Mouse (Mus musculus) testis, postnatal 10 days (tissue): Measurements from ENCODE around the gene Krtap31-1.
"Not testable (repeated sequence)": the region's sequence is repeated elsewhere in the genome, so short reads cannot be mapped to it uniquely, and the experiment has no call there.

Experiments used
- DNase-seq: peaks from one replicate; pipeline ENCODE4 v3.0.0; 2021; ENCODE audit warnings: low spot score

Krtap31-1 gene

DNA sequence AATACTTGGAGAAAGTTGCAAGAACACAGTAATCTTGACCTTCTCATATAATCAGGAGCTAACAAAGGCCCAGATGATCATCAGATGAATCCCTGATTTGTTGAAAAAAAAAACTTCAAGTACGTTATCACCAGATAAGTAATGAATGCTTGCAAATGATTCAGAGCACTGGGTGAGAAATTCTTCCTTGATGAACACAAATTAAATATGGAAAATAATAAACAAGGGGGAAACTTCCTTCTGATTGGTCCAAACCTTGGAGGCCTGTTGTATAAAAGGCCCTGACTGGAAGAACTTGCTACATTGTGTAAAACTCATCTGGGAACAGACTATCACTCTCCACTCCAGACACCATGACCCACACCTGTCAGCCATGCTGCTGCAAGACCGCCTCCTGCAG lies at the start of gene Krtap31-1:
Gene Krtap31-1, plus strand, starts transcription at position 301 of the 400 bp plus-strand sequence.
- no peak for DNase-seq

DNA sequence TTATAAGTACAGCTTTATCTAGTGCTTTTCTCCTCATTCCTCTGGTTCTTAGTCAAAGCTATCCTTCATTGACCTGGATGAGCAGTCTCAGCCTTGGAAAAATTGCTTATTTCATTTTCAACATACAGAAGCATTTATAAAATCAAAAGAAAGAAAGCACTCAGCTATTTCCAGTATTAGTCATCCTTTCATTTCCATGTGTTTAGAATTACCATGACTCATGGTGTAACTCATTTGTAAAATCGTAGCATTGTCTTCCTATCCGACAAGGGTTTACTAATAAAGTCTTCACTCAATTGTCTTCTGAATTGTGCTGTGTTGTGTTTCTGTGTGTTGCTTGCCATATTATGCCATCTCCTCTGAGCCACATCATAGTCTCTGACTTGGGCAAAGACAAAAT lies 49.0 kb upstream of the Krtap31-1 start:
- no peak for DNase-seq

DNA sequence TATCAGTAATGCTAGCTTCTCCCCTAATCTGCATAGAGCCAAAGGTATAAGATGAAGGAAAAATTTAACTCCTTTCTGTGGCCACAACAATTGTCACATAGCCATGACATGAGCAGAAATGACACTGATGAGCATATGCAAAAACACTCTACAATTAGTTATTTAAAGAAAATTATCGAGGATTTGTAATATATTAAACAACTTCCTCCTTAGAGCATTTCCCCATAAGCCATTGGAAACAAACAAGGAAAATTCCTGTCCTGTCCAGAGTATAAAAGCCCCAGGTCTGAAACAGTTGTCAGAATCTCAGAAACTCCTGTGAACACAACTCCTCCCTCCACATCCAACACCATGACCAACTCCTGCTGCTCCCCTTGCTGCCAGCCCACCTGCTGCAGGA lies 43.5 kb upstream of the Krtap31-1 start, which contains the start of gene Gm11559:
Gene Gm11559, plus strand, starts transcription at position 301 of the 400 bp plus-strand sequence.
- DNase-seq = not testable (repeated sequence)

DNA sequence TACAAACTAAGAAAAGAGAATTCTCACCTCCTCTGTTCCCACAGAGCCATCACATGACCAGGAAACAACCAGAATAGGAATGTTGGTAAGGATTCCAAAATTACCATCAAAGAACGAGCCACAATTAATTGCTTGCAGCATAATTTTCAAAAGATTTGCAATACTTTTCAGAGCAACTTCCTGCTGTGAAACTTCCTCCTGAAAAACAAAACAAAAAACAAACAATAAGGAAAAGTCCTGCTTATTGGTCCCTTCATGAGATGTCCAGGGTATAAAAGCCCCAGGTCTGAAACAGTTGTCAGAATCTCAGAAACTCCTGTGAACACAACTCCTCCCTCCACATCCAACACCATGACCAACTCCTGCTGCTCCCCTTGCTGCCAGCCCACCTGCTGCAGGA lies 34.6 kb upstream of the Krtap31-1 start, which contains the start of gene Krtap9-1:
Gene Krtap9-1, plus strand, starts transcription at position 301 of the 400 bp plus-strand sequence.
- not testable (repeated sequence) for DNase-seq

DNA sequence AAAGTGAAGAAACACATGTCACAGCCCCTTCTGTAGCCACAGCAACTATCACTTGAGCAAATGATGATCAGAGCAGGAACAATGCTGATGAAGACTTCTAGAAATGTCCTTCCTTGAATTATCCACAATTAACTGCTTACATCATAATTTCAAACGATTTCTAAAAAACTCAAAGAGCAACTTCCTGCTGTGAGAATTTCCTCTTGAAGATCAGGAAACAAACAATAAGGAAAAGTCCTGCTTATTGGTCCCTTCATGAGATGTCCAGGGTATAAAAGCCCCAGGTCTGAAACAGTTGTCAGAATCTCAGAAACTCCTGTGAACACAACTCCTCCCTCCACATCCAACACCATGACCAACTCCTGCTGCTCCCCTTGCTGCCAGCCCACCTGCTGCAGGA lies 28.8 kb upstream of the Krtap31-1 start, which contains the start of gene Gm11567:
Gene Gm11567, plus strand, starts transcription at position 301 of the 400 bp plus-strand sequence.
- DNase-seq = not testable (repeated sequence)

DNA sequence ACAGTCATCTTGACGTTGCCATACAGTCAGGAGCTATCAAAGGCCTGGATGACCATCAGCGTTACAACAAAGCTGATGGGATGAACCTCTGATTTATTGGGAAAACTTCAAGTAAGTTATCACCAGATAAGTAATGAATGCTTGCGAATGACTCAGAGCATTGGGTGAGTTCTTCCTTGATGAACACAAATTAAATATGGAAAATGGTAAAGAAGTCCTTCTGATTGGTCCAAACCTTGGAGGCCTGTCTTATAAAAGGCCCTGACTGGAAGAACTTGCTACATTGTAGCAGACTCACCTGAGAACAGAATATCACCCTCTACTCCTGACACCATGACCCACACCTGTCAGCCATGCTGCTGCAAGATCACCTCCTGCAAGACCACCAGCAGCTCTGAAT lies 6.7 kb downstream of the Krtap31-1 start, which contains the start of gene Gm11565:
Gene Gm11565, plus strand, starts transcription at position 301 of the 400 bp plus-strand sequence.
- DNase-seq = no peak

DNA sequence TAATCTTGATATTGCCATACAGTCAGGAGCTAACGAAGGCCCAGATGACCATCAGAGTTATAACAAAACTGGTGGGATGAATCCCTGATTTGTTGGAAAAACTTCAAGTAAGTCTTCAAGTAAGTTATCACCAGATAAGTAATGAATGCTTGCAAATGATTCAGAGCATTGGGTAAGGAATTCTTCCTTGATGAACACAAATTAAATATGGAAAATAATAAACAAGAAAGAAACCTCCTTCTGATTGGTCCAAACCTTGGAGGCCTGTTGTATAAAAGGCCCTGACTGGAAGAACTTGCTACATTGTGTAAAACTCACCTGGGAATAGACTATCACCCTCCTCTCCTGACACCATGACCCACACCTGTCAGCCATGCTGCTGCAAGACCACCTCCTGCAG lies 28.3 kb downstream of the Krtap31-1 start, which contains the start of gene Krtap31-2:
Gene Krtap31-2, plus strand, starts transcription at position 301 of the 400 bp plus-strand sequence.
- no peak for DNase-seq

DNA sequence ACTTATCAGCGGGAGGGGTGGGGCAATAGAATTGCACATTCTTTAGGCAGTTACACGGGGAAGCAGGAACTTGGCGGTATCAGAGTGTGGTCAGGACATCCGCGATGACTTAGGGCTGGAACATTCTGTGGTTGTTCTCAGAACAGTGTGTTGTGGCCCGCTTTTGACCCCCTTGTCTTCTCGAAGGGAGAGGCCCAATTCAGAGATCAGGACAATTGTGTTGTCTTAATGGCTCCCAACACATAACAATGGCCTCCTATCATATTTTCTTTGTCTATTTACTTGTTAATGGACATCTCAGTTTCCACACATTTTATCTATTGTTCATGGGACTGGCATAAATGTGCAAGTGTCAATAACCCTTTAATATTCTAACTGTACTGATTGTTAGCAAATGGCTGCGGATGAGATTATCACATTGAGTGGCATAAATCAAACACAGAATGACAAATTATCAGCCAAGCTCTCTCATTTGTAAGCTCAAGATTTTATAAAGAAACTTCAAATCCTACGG lies 30.1 kb downstream of the Krtap31-1 start:
- DNase-seq = no peak

DNA sequence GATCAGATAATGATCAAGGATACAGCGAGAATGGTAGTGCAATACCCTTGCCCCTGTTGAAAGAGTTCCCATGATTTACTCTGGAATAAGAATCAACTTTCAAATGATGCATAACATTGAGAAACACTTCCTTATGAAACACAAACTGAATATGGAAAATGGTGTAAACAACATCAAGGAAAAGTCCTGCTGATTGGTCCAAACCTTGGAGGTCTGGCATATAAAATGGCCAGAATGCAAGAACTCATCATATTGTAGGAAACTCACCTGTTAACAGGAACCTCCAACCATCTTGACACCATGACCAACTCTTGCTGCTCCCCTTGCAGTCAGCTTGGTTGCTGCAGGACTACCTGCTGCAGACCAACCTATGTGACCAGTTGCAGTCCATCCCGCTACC lies 40.5 kb downstream of the Krtap31-1 start, which contains the start of gene Krtap9-5:
Gene Krtap9-5, plus strand, starts transcription at position 301 of the 400 bp plus-strand sequence.
- no peak for DNase-seq
